Mouse (Mus musculus): ENCODE measurements at regions not wholly inside any gene's neighbourhood (a gene's known extent, or its start where the extent isn't known, plus 50 kb on each side); places are given as distances from the start of the nearest gene placed in this dataset.

GRCm38 (mm10) chr13:82066174-82066573 lies 283.3 kb downstream of the Cetn3 start:
- DNase-seq (ENCODE audit: low spot score): no peak
- Histone ChIP-seq H3K4me1 (replicated peaks) (no peaks in the 10 kb centered on the region), H3K4me3 (no peak overlapping the region), H3K36me3 (no peaks in the 10 kb centered on the region), H3K27me3 (ENCODE audit: insufficient read depth, poor library complexity, severe bottlenecking) (no peaks in the 10 kb centered on the region), H3K9me3 (no peaks in the 10 kb centered on the region), H3K27ac (no peak overlapping the region)
- WGBS: 31% methylated on average over 1 of the region's 1 CpGs

GRCm38 (mm10) chr13:82066674-82067270 lies 283.9 kb downstream of the Cetn3 start:
- no peaks in the 10 kb centered on the region for H3K36me3 ChIP-seq
- H3K9me3 ChIP-seq: no peaks in the 10 kb centered on the region
- no peak overlapping the region for H3K27ac ChIP-seq
- H3K4me3 ChIP-seq: no peak overlapping the region
- no peaks in the 10 kb centered on the region for H3K4me1 ChIP-seq (replicated peaks)
- 84% methylated on average over 3 of the region's 3 CpGs for WGBS
- no peaks in the 10 kb centered on the region for H3K27me3 ChIP-seq (ENCODE audit: insufficient read depth, poor library complexity, severe bottlenecking)
- no peak for DNase-seq (ENCODE audit: low spot score)

DNA sequence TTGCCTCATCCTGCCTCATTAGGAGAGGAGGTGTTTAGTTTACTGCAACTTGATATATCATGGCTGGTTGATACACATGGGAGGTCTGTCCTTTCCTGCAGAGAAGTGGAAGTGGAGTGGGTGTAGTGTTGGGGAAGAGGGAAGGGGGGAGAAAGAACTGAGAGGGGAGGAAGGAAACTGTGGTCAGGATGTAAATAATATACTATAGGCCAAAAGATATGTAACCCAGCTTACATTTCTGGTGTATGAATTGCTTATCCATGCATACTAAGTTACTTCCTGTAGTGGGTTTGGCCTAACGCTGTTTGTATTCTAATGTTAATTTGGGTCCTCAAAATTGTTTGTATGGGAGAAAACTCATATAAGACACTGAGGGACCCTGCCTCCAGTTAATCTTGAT lies 289.6 kb downstream of the Cetn3 start:
- Histone ChIP-seq H3K36me3 (no peaks in the 10 kb centered on the region), H3K9me3 (no peaks in the 10 kb centered on the region), H3K4me3 (no peak overlapping the region), H3K4me1 (replicated peaks) (no peaks in the 10 kb centered on the region), H3K27me3 (ENCODE audit: insufficient read depth, poor library complexity, severe bottlenecking) (no peaks in the 10 kb centered on the region), H3K27ac (no peak overlapping the region)
- no peak for DNase-seq (ENCODE audit: low spot score)
- WGBS: 95% methylated on average over 1 of the region's 1 CpGs

GRCm38 (mm10) chr13:82073343-82073742 lies 290.5 kb downstream of the Cetn3 start:
- Histone ChIP-seq H3K27me3 (ENCODE audit: insufficient read depth, poor library complexity, severe bottlenecking) (no peaks in the 10 kb centered on the region), H3K36me3 (no peaks in the 10 kb centered on the region), H3K9me3 (no peaks in the 10 kb centered on the region), H3K27ac (no peak overlapping the region), H3K4me3 (no peak overlapping the region), H3K4me1 (replicated peaks) (no peaks in the 10 kb centered on the region)
- DNase-seq (ENCODE audit: low spot score): no peak

- Histone ChIP-seq H3K4me3 (no peak overlapping the region), H3K27ac (no peak overlapping the region), H3K36me3 (no peaks in the 10 kb centered on the region), H3K27me3 (ENCODE audit: insufficient read depth, poor library complexity, severe bottlenecking) (no peaks in the 10 kb centered on the region), H3K4me1 (replicated peaks) (no peaks in the 10 kb centered on the region), H3K9me3 (no peaks in the 10 kb centered on the region)
- DNase-seq (ENCODE audit: low spot score): no peak
- WGBS: 91% methylated on average over 2 of the region's 2 CpGs
Observed at GRCm38 (mm10) chr13:82081375-82081774, 298.5 kb downstream of the Cetn3 start.

DNA sequence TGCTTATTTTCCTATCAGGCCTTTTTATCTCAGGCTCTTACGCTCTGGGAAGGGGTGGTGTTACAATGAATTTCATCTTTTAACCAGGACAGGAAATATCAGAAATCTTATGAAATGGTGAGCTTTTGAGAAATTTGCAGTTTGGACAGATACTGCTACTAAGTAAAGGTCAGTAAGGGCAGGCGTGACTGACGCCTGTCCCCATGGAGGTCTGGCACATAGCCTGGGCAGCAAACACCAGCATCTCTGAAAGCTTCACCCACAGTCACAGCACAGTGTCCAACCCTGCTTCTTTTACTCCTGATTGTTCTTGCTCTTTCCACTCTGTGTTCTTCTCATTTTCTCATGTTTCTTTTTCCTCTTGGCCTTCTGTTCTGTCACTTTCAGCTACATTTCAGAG lies 304.8 kb downstream of the Cetn3 start:
- Histone ChIP-seq H3K27ac (no peak overlapping the region), H3K4me1 (replicated peaks) (no peaks in the 10 kb centered on the region), H3K36me3 (no peaks in the 10 kb centered on the region), H3K9me3 (no peaks in the 10 kb centered on the region), H3K27me3 (ENCODE audit: insufficient read depth, poor library complexity, severe bottlenecking) (no peaks in the 10 kb centered on the region), H3K4me3 (no peak overlapping the region)
- WGBS: 60% methylated on average over 3 of the region's 3 CpGs
- no peak for DNase-seq (ENCODE audit: low spot score)

- H3K4me3 ChIP-seq: no peak overlapping the region
- no peaks in the 10 kb centered on the region for H3K27me3 ChIP-seq (ENCODE audit: insufficient read depth, poor library complexity, severe bottlenecking)
- H3K27ac ChIP-seq: no peak overlapping the region
- no peaks in the 10 kb centered on the region for H3K4me1 ChIP-seq (replicated peaks)
- H3K9me3 ChIP-seq: no peaks in the 10 kb centered on the region
- H3K36me3 ChIP-seq: no peaks in the 10 kb centered on the region
- peak; percentile 21 for DNase-seq (ENCODE audit: low spot score)
- WGBS: 82% methylated on average over 5 of the region's 5 CpGs
Observed at GRCm38 (mm10) chr13:82092186-82092585, 309.3 kb downstream of the Cetn3 start.

- DNase-seq (ENCODE audit: low spot score): no peak
- Histone ChIP-seq H3K36me3 (no peaks in the 10 kb centered on the region), H3K27ac (no peak overlapping the region), H3K4me1 (replicated peaks) (no peaks in the 10 kb centered on the region), H3K4me3 (no peak overlapping the region), H3K27me3 (ENCODE audit: insufficient read depth, poor library complexity, severe bottlenecking) (no peaks in the 10 kb centered on the region), H3K9me3 (no peaks in the 10 kb centered on the region)
- 85% methylated on average over 2 of the region's 2 CpGs for WGBS
Observed at GRCm38 (mm10) chr13:82106032-82106431, 323.2 kb downstream of the Cetn3 start.

DNA sequence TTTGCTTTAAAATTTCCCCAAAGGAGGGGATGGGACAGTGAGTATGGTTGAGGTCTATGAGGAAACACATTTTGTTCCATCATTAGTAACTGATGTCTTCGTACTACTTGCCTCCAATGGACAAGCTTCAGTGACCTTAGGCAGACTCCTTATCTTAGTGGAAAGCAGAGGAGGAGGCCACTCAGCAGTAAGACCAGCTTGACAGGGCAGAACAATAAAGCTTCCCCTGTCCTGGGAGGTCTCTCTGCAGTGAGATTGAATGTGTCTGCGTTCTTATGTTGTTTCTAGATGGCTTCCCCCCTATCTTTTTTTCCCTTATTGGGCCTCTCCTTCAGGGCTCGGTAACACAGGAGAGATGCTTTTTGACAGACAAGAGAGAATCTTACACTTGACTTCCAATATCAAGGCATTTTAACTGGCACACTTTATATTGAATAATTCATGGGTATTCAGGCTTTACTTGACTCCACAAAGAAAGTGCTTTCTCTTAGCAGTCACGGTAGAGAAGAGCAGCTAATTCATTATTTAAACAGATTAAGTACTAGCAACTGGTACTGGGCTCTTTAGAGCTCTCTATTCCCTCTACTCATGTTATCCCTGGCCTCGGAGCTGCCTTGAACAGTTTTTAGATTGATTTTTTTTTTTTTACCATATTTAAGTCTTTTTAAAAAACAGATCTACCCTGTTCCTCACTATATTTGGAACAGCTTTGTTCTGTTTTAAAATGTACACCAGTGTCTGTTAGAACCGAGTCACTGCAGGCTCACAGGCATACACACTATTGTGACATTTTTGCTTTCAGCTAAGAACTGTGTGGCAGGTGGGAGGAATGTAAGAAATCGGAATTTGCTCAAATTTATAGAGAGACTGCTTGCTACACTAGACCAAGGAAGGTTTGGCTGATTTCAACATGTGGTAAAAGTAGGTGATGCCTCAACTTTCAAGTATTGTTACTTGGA lies 347.2 kb downstream of the Cetn3 start:
- Histone ChIP-seq H3K36me3 (no peaks in the 10 kb centered on the region), H3K4me1 (replicated peaks) (peaks cover 12% of the 10 kb centered on the region; the same call in 1 of the 2 replicates), H3K4me3 (no peak overlapping the region), H3K27me3 (ENCODE audit: insufficient read depth, poor library complexity, severe bottlenecking) (no peaks in the 10 kb centered on the region), H3K9me3 (no peaks in the 10 kb centered on the region), H3K27ac (no peak overlapping the region)
- 46% methylated on average over 7 of the region's 7 CpGs for WGBS
- DNase-seq (ENCODE audit: low spot score): no peak
